Mouse (Mus musculus): ENCODE results near the gene Sorcs1. TPM values are rescaled to one million over a fixed set of nuclear protein-coding genes. Genes with fewer than 3 reads are reported as not detected.
A peak's percentile ranks its signal among the peaks of the same experiment; 100 is the strongest.

Gene Sorcs1
- total RNA-seq, 2 experiments from 2014 or later, result 0.43 to 0.56 TPM

GRCm38 (mm10) chr19:50418962-50419720, 259.3 kb downstream of the Sorcs1 start:
- DNase-seq, result no peak

GRCm38 (mm10) chr19:50410561-50410960, 267.9 kb downstream of the Sorcs1 start:
- DNase-seq, result no peak

- no peak for DNase-seq
These were observed 280.1 kb downstream of the Sorcs1 start for GRCm38 (mm10) chr19:50398341-50398740.

- DNase-seq, result peak; percentile 64 to 78
These were observed 282.7 kb downstream of the Sorcs1 start for GRCm38 (mm10) chr19:50395731-50396130.

GRCm38 (mm10) chr19:50394101-50394500, 284.3 kb downstream of the Sorcs1 start:
- peak in 1 of 2 experiments; percentile 10 for DNase-seq

GRCm38 (mm10) chr19:50389925-50390552, 288.4 kb downstream of the Sorcs1 start:
- no peak for DNase-seq

- DNase-seq, result no peak
These were observed 299.5 kb downstream of the Sorcs1 start for GRCm38 (mm10) chr19:50378901-50379300.

- peak; percentile 5 to 15 for DNase-seq
These were observed 303.7 kb downstream of the Sorcs1 start for GRCm38 (mm10) chr19:50374751-50375150.

- DNase-seq, result no peak
These were observed 312.0 kb downstream of the Sorcs1 start for GRCm38 (mm10) chr19:50366446-50366845.

GRCm38 (mm10) chr19:50362655-50363500, 315.6 kb downstream of the Sorcs1 start:
- DNase-seq, result no peak

GRCm38 (mm10) chr19:50358561-50358960, 319.9 kb downstream of the Sorcs1 start:
- DNase-seq, result no peak

GRCm38 (mm10) chr19:50339211-50339610, 339.2 kb downstream of the Sorcs1 start:
- DNase-seq, result no peak

GRCm38 (mm10) chr19:50336751-50337150, 341.7 kb downstream of the Sorcs1 start:
- no peak for DNase-seq

GRCm38 (mm10) chr19:50331136-50331535, 347.3 kb downstream of the Sorcs1 start:
- no peak for DNase-seq

- DNase-seq, result no peak
These were observed 350.6 kb downstream of the Sorcs1 start for GRCm38 (mm10) chr19:50327804-50328203.

GRCm38 (mm10) chr19:50326151-50326550, 352.3 kb downstream of the Sorcs1 start:
- DNase-seq, result no peak

- peak in 1 of 2 experiments; percentile 2 for DNase-seq
These were observed 352.8 kb downstream of the Sorcs1 start for GRCm38 (mm10) chr19:50325686-50326085.

- DNase-seq, result no peak
These were observed 371.4 kb downstream of the Sorcs1 start for GRCm38 (mm10) chr19:50307046-50307445.

- no peak for DNase-seq
These were observed 384.2 kb downstream of the Sorcs1 start for GRCm38 (mm10) chr19:50294205-50294604.

GRCm38 (mm10) chr19:50264450-50264849, 414.0 kb downstream of the Sorcs1 start:
- DNase-seq, result peak; percentile 18 to 54

- DNase-seq, result peak; percentile 14 to 34
These were observed 419.6 kb downstream of the Sorcs1 start for GRCm38 (mm10) chr19:50258718-50259413.

- DNase-seq, result no peak
These were observed 458.0 kb downstream of the Sorcs1 start for GRCm38 (mm10) chr19:50220476-50220875.
